Mouse (Mus musculus) ES-Bruce4 (cell line): Measurements from ENCODE around the gene Meis2. TPM values are rescaled to one million over a fixed set of nuclear protein-coding genes. Genes with fewer than 3 reads are reported as not detected.

ENCODE experiments used
- H3K27ac ChIP-seq: 2 replicates; pipeline ENCODE4 v1.5.1; 2012; ENCODE audit warnings: low read length, inconsistent platforms; ENCODE audit not compliant: insufficient read depth
- H3K27me3 ChIP-seq: 2 replicates; pipeline ENCODE4 v1.6.1; 2012; ENCODE audit warnings: mild to moderate bottlenecking, low read length, inconsistent platforms; ENCODE audit not compliant: control insufficient read depth, poor library complexity, insufficient read depth, severe bottlenecking
- H3K36me3 ChIP-seq: 2 replicates; pipeline ENCODE4 v1.6.1; 2012; ENCODE audit warnings: inconsistent platforms, mild to moderate bottlenecking, low read length, moderate library complexity; ENCODE audit not compliant: control insufficient read depth, poor library complexity, insufficient read depth, severe bottlenecking
- H3K4me1 ChIP-seq: one replicate; pipeline ENCODE4 v1.8.1; 2011; ENCODE audit warnings: low read length; ENCODE audit not compliant: control insufficient read depth, insufficient read depth
- H3K4me3 ChIP-seq: 2 replicates; pipeline ENCODE4 v1.5.1; 2011; ENCODE audit warnings: low read depth, mild to moderate bottlenecking, low read length
- H3K9ac ChIP-seq: 2 replicates; pipeline ENCODE4 v1.6.1; 2012; ENCODE audit warnings: low read depth, mild to moderate bottlenecking, inconsistent platforms; ENCODE audit not compliant: poor library complexity, severe bottlenecking
- H3K9me3 ChIP-seq: replicated peaks from 2 replicates; pipeline ENCODE4 v1.6.1; 2012; ENCODE audit warnings: mild to moderate bottlenecking, low read length, inconsistent platforms; ENCODE audit not compliant: control insufficient read depth, poor library complexity, insufficient read depth, severe bottlenecking
- CTCF ChIP-seq: IDR thresholded peaks from one replicate; pipeline ENCODE4 v1.8.1; 2011; ENCODE audit warnings: low read depth, low read length
- EP300 ChIP-seq: IDR thresholded peaks from 2 replicates; pipeline ENCODE4 v1.6.1; 2011; ENCODE audit warnings: low read depth, low read length; ENCODE audit not compliant: insufficient read depth
- POLR2A ChIP-seq: IDR thresholded peaks from one replicate; pipeline ENCODE4 v1.8.1; 2011; ENCODE audit warnings: low read length; ENCODE audit not compliant: insufficient read depth
- polyA plus RNA-seq: library from polyadenylated mRNA; stranded (reverse); fragments of >200 nt; gene quantifications from 2 replicates; pipeline ENCODE4 v1.2.4, GENCODE M21; 2011; ENCODE audit warnings: low read depth; ENCODE audit not compliant: missing spikeins, insufficient read depth, insufficient read length

Gene Meis2
- polyA plus RNA-seq, 1 experiment: 1.5 TPM

GRCm38 (mm10) chr2:116069451-116070225 lies 4.0 kb upstream of the Meis2 start:
- H3K27ac ChIP-seq: no peak overlapping the region
- H3K9ac ChIP-seq: no peak overlapping the region
- TF ChIP-seq CTCF: no peak
- no peak for TF ChIP-seq POLR2A
- TF ChIP-seq EP300: no peak
- no peak overlapping the region for H3K4me3 ChIP-seq
- H3K27me3 ChIP-seq: peaks cover 37% of the 10 kb centered on the region
- no peaks in the 10 kb centered on the region for H3K4me1 ChIP-seq
- no peaks in the 10 kb centered on the region for H3K9me3 ChIP-seq
- H3K36me3 ChIP-seq: no peaks in the 10 kb centered on the region

DNA sequence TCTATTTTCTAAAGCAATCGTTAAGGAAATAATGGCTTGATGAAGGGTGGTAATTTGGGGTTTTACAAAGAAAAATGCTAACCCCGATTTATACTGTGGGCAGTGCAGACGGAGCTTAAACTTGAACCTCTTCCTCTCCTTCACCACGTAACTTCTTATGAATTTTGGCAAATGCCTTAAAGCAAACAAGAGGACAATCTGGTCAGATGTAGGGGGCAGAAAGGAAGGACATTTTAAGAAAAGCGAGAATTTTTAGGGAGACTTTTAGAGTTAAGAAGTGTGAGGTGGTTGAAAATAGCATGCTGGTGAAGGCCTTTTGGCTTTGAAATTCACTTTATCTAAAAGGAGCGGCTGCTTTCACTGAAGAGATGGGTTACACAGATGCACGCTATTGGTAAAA lies 3.3 kb upstream of the Meis2 start:
- H3K4me3 ChIP-seq: no peak overlapping the region
- H3K36me3 ChIP-seq: no peaks in the 10 kb centered on the region
- TF ChIP-seq CTCF (no peak), EP300 (no peak), POLR2A (no peak)
- H3K27ac ChIP-seq: no peak overlapping the region
- H3K9me3 ChIP-seq: no peaks in the 10 kb centered on the region
- H3K27me3 ChIP-seq: peaks cover 35% of the 10 kb centered on the region
- no peak overlapping the region for H3K9ac ChIP-seq
- no peaks in the 10 kb centered on the region for H3K4me1 ChIP-seq

DNA sequence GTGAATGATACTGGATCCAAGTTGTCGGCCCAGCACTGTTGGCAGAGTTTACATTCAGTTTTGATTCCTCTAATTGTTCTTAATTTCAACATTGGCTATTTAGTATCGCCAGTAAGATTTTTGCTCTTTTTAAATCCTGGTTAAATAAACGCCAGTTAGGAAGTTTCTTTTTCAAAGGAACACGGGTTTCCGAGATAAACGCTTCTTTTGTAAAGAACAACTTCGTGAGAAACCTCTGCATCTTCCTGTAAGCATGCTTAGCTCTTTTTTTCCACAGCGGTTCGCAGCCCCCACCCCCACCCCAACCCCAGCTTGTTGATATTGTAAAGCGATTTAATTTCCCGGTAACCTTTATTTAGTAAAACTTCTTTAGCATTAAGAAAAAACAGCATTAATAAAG lies 2.8 kb upstream of the Meis2 start:
- Histone ChIP-seq H3K36me3 (no peaks in the 10 kb centered on the region), H3K27ac (no peak overlapping the region), H3K9ac (no peak overlapping the region), H3K4me1 (no peaks in the 10 kb centered on the region), H3K4me3 (no peak overlapping the region), H3K27me3 (peaks cover 36% of the 10 kb centered on the region), H3K9me3 (no peaks in the 10 kb centered on the region)
- no peak for TF ChIP-seq CTCF
- TF ChIP-seq POLR2A: no peak
- no peak for TF ChIP-seq EP300

GRCm38 (mm10) chr2:116067711-116068110 lies 2.1 kb upstream of the Meis2 start:
- Histone ChIP-seq H3K9ac (no peak overlapping the region), H3K27me3 (peaks cover 41% of the 10 kb centered on the region), H3K9me3 (no peaks in the 10 kb centered on the region), H3K4me1 (no peaks in the 10 kb centered on the region), H3K4me3 (no peak overlapping the region), H3K36me3 (no peaks in the 10 kb centered on the region), H3K27ac (no peak overlapping the region)
- TF ChIP-seq EP300: no peak
- no peak for TF ChIP-seq POLR2A
- TF ChIP-seq CTCF: no peak

DNA sequence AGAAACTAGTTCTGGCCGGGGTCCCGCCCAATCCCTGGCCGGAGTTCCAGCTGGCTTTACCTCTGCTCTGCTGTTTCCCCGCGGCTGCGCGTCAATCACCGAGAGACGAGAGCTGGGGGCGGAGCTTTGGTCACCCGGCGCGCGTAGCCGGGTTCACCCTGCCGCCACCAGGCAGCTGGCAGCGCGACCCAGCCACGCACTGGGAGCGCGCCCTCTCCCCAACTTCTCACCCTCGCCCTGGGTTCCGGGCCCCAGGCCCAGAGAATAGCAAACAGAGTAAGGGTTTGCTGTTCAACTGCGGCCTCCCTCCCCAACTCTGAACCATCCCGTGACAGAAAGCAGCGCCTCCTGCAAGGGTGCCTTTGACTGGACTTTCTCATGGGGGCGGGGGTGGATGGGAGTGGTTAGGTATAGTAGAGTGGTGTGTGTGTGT lies 1.4 kb upstream of the Meis2 start:
- peak overlapping the region; percentile 60 for H3K4me3 ChIP-seq
- no peaks in the 10 kb centered on the region for H3K4me1 ChIP-seq
- no peaks in the 10 kb centered on the region for H3K36me3 ChIP-seq
- no peaks in the 10 kb centered on the region for H3K9me3 ChIP-seq
- TF ChIP-seq CTCF (no peak), EP300 (no peak), POLR2A (no peak)
- no peak overlapping the region for H3K9ac ChIP-seq
- peaks cover 48% of the 10 kb centered on the region for H3K27me3 ChIP-seq
- no peak overlapping the region for H3K27ac ChIP-seq
